Mouse (Mus musculus): Measurements from ENCODE around the gene Klk10. TPM values are rescaled to one million over a fixed set of nuclear protein-coding genes. Genes with fewer than 3 reads are reported as not detected.

The Klk10 gene
- polyA plus RNA-seq (2017; shearing (Covaris generic)), result under 1 TPM; 0.11 to 0.21 TPM

GRCm38 (mm10) chr7:43780746-43781145 is at the start of gene Klk10:
Gene Klk10 (plus strand): TSS chr7:43781035.

GRCm38 (mm10) chr7:43768597-43768996 is 12.2 kb upstream of the Klk10 start, which contains the start of gene Klk12:
Gene Klk12 (plus strand): TSS chr7:43768897.

GRCm38 (mm10) chr7:43774364-43774763 is 6.5 kb upstream of the Klk10 start, which contains the start of gene Klk11:
Gene Klk11 (plus strand): TSS chr7:43774604.

GRCm38 (mm10) chr7:43791591-43791990 is 10.8 kb downstream of the Klk10 start, which contains the start of gene Klk9:
Gene Klk9 (plus strand): TSS chr7:43791891.

GRCm38 (mm10) chr7:43797333-43797769 is 16.5 kb downstream of the Klk10 start, which contains the start of gene Klk8:
Gene Klk8 (plus strand): TSS chr7:43797577.

GRCm38 (mm10) chr7:43810994-43811393 is 30.2 kb downstream of the Klk10 start, which contains the start of gene Klk7:
Gene Klk7 (plus strand): TSS chr7:43811294.

GRCm38 (mm10) chr7:43824199-43824598 is 43.4 kb downstream of the Klk10 start, which contains the start of gene Klk6:
Gene Klk6 (plus strand): TSS chr7:43824499.

Other genes with a start within 250 kb of the Klk10 start
- under 1 TPM in 1 of 2 experiments, not detected in 1; 0.10 TPM for gene Cd33, start 236.6 kb upstream of the Klk10 start, polyA plus RNA-seq (2017; shearing (Covaris generic))
- 1 to 10 TPM; 4.8 to 7.8 TPM for gene Zfp658, start 218.8 kb upstream of the Klk10 start, polyA plus RNA-seq (2017; shearing (Covaris generic))
- 10 to 100 TPM in 1 of 2 experiments, 1 to 10 TPM in 1; 7.4 to 11.1 TPM for gene Zfp719, start 201.4 kb upstream of the Klk10 start, polyA plus RNA-seq (2017; shearing (Covaris generic))
- gene Zfp819, start 173.9 kb upstream of the Klk10 start, polyA plus RNA-seq (2017; shearing (Covaris generic)), result not detected
- under 1 TPM in 1 of 2 experiments, not detected in 1; 0.18 TPM for gene Ceacam18, start 146.3 kb upstream of the Klk10 start, polyA plus RNA-seq (2017; shearing (Covaris generic))
- gene Siglece, start 120.9 kb upstream of the Klk10 start, polyA plus RNA-seq (2017; shearing (Covaris generic)), result under 1 TPM in 1 of 2 experiments, not detected in 1; 0.20 TPM
- gene Ctu1, start 109.0 kb upstream of the Klk10 start, polyA plus RNA-seq (2017; shearing (Covaris generic)), result 10 to 100 TPM in 1 of 2 experiments, 1 to 10 TPM in 1; 8.3 to 10.0 TPM
- under 1 TPM in 1 of 2 experiments, not detected in 1; 0.22 TPM for gene Klk14, start 90.6 kb upstream of the Klk10 start, polyA plus RNA-seq (2017; shearing (Covaris generic))
- under 1 TPM in 1 of 2 experiments, not detected in 1; 0.26 TPM for gene Klk13, start 68.5 kb upstream of the Klk10 start, polyA plus RNA-seq (2017; shearing (Covaris generic))
- gene Klk12, start 12.1 kb upstream of the Klk10 start, polyA plus RNA-seq (2017; shearing (Covaris generic)), result under 1 TPM in 1 of 2 experiments, not detected in 1; 0.19 TPM
- under 1 TPM; 0.28 to 0.97 TPM for gene Klk11, start 6.4 kb upstream of the Klk10 start, polyA plus RNA-seq (2017; shearing (Covaris generic))
- 1 to 10 TPM in 1 of 2 experiments, under 1 TPM in 1; 0.92 to 1.5 TPM for gene Klk9, start 10.9 kb downstream of the Klk10 start, polyA plus RNA-seq (2017; shearing (Covaris generic))
- 100 to 1,000 TPM; 112 to 189 TPM for gene Klk8, start 16.5 kb downstream of the Klk10 start, polyA plus RNA-seq (2017; shearing (Covaris generic))
- gene Klk7, start 30.3 kb downstream of the Klk10 start, polyA plus RNA-seq (2017; shearing (Covaris generic)), result under 1 TPM; 0.11 to 0.64 TPM
- under 1 TPM; 0.18 to 0.43 TPM for gene Klk6, start 43.5 kb downstream of the Klk10 start, polyA plus RNA-seq (2017; shearing (Covaris generic))
- under 1 TPM in 1 of 2 experiments, not detected in 1; 0.31 TPM for gene Klk5, start 60.9 kb downstream of the Klk10 start, polyA plus RNA-seq (2017; shearing (Covaris generic))
- gene Klk4, start 100.1 kb downstream of the Klk10 start, polyA plus RNA-seq (2017; shearing (Covaris generic)), result not detected
- gene Klk15, start 152.7 kb downstream of the Klk10 start, polyA plus RNA-seq (2017; shearing (Covaris generic)), result under 1 TPM in 1 of 2 experiments, not detected in 1; 0.69 TPM
- 1 to 10 TPM in 1 of 2 experiments, not detected in 1; 1.9 TPM for gene Klk1b8, start 169.6 kb downstream of the Klk10 start, polyA plus RNA-seq (2017; shearing (Covaris generic))
- not detected for gene Klk1b1, start 185.7 kb downstream of the Klk10 start, polyA plus RNA-seq (2017; shearing (Covaris generic))
- gene Klk1b9, start 195.0 kb downstream of the Klk10 start, polyA plus RNA-seq (2017; shearing (Covaris generic)), result not detected
- not detected for gene Klk1b11, start 214.8 kb downstream of the Klk10 start, polyA plus RNA-seq (2017; shearing (Covaris generic))
- gene Klk1b26, start 231.1 kb downstream of the Klk10 start, polyA plus RNA-seq (2017; shearing (Covaris generic)), result under 1 TPM in 1 of 2 experiments, not detected in 1; 0.22 TPM

Measured in inflammation-experienced regulatory T-cells (primary cell).